Mouse (Mus musculus) neural tube, embryonic 14.5 days (tissue): ENCODE measurements around the gene Hs3st4. TPM values are rescaled to one million over a fixed set of nuclear protein-coding genes. Genes with fewer than 3 reads are reported as not detected.

Source experiments
- ATAC-seq: fragments of 200-750 bp; cut with Nextera tagmentation; 2 replicates; pipeline ENCODE4 v1.8.0; 2017; ENCODE audit warnings: low read depth, mild to moderate bottlenecking, moderate TSS enrichment, moderate library complexity
- H3K27ac ChIP-seq: fragments of 300-500 bp; sonication (generic); 2 replicates; pipeline ENCODE4 v1.5.1; 2014; ENCODE audit warnings: low read depth, mild to moderate bottlenecking, control low read depth, low read length, moderate library complexity, mixed read lengths
- H3K27me3 ChIP-seq: fragments of 300-500 bp; sonication (generic); 2 replicates; pipeline ENCODE4 v1.6.1; 2014; ENCODE audit warnings: low read length; ENCODE audit not compliant: control insufficient read depth, insufficient read depth
- H3K36me3 ChIP-seq: fragments of 300-500 bp; sonication (generic); 2 replicates; pipeline ENCODE4 v1.6.1; 2014; ENCODE audit warnings: low read length, mixed read lengths; ENCODE audit not compliant: control insufficient read depth, insufficient read depth
- H3K4me1 ChIP-seq: fragments of 300-500 bp; sonication (generic); 2 replicates; pipeline ENCODE4 v1.6.1; 2014; ENCODE audit warnings: low read length; ENCODE audit not compliant: control insufficient read depth, insufficient read depth
- H3K4me2 ChIP-seq: fragments of 300-500 bp; sonication (generic); 2 replicates; pipeline ENCODE4 v1.6.1; 2014; ENCODE audit warnings: mild to moderate bottlenecking, low read depth, low read length, control low read depth
- H3K4me3 ChIP-seq: fragments of 300-500 bp; sonication (generic); 2 replicates; pipeline ENCODE4 v1.5.1; 2014; ENCODE audit warnings: low read depth, low read length, control low read depth, mixed read lengths
- H3K9ac ChIP-seq: fragments of 300-500 bp; sonication (generic); replicated peaks from 2 replicates; pipeline ENCODE4 v1.6.1; 2014; ENCODE audit warnings: low read depth, mild to moderate bottlenecking, control low read depth, low read length, mixed read lengths
- H3K9me3 ChIP-seq: fragments of 300-500 bp; sonication (generic); 2 replicates; pipeline ENCODE4 v1.6.1; 2016; ENCODE audit warnings: low read length; ENCODE audit not compliant: control insufficient read depth
- WGBS: fragments of 180-500 bp; shearing (Covaris S2); extraction: QIAGEN DNeasy Blood & Tissue Kit; methylation state at CpG from one replicate; pipeline ENCODE4 v1.1.7; 2014; 5-methylcytosine and 5-hydroxymethylcytosine counted together
- polyA plus RNA-seq: library from polyadenylated mRNA; unstranded; fragments of >200 nt; fragmentation: Nextera tagmentation; extraction: Ambion mirVana; gene quantifications from 2 replicates; pipeline ENCODE4 v1.2.1, GENCODE M21; 2014

The Hs3st4 gene
- polyA plus RNA-seq, 1 experiment from 2014 or later: 11.0 TPM

GRCm38 (mm10) chr7:124168796-124169195 lies 186.1 kb downstream of the Hs3st4 start:
- no peak overlapping the region for H3K27ac ChIP-seq
- no peaks in the 10 kb centered on the region for H3K4me1 ChIP-seq
- no peak overlapping the region for H3K4me3 ChIP-seq
- no peak overlapping the region for H3K4me2 ChIP-seq
- WGBS: 94% methylated on average over 2 of the region's 2 CpGs
- no peaks in the 10 kb centered on the region for H3K9me3 ChIP-seq
- no peak for ATAC-seq
- no peaks in the 10 kb centered on the region for H3K27me3 ChIP-seq
- no peak overlapping the region for H3K9ac ChIP-seq
- H3K36me3 ChIP-seq: no peaks in the 10 kb centered on the region

DNA sequence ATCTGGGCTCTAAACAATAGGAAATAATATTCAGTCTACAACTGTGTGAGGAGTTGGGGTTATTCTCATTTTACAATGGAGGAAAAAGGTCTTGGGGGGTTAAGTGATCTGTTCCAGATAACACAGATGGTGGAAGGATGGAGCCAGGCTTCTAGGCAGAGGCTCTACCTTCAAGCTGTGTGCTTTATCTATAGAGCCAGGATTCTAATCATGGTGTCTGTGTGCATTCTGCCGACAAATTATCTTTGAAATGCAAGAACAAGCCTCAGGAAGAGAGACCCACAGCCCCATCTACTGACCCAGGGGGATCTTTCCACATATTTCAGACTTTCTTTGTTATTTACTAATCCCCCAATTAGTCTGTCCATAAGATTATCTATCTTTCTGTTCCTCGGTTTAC lies 187.3 kb downstream of the Hs3st4 start:
- H3K4me1 ChIP-seq: no peaks in the 10 kb centered on the region
- WGBS: 87% methylated on average over 2 of the region's 2 CpGs
- ATAC-seq: no peak
- H3K9ac ChIP-seq: no peak overlapping the region
- no peak overlapping the region for H3K27ac ChIP-seq
- no peaks in the 10 kb centered on the region for H3K36me3 ChIP-seq
- no peaks in the 10 kb centered on the region for H3K9me3 ChIP-seq
- no peak overlapping the region for H3K4me3 ChIP-seq
- no peak overlapping the region for H3K4me2 ChIP-seq
- no peaks in the 10 kb centered on the region for H3K27me3 ChIP-seq

- H3K27me3 ChIP-seq: no peaks in the 10 kb centered on the region
- no peak overlapping the region for H3K4me3 ChIP-seq
- no peak overlapping the region for H3K27ac ChIP-seq
Measured at GRCm38 (mm10) chr7:124171992-124172391, 189.3 kb downstream of the Hs3st4 start.

GRCm38 (mm10) chr7:124180926-124181325 lies 198.3 kb downstream of the Hs3st4 start:
- Histone ChIP-seq H3K36me3 (no peaks in the 10 kb centered on the region), H3K27ac (no peak overlapping the region), H3K4me1 (no peaks in the 10 kb centered on the region), H3K9ac (no peak overlapping the region), H3K4me3 (no peak overlapping the region), H3K27me3 (no peaks in the 10 kb centered on the region), H3K9me3 (no peaks in the 10 kb centered on the region), H3K4me2 (no peak overlapping the region)
- WGBS: 95% methylated on average over 3 of the region's 3 CpGs
- no peak for ATAC-seq

More at GRCm38 (mm10) chr7:124171992-124172391, 189.3 kb downstream of the Hs3st4 start:
- Histone ChIP-seq H3K9me3 (no peaks in the 10 kb centered on the region), H3K4me1 (no peaks in the 10 kb centered on the region), H3K4me2 (no peak overlapping the region), H3K9ac (no peak overlapping the region), H3K36me3 (no peaks in the 10 kb centered on the region)
- ATAC-seq: no peak

DNA sequence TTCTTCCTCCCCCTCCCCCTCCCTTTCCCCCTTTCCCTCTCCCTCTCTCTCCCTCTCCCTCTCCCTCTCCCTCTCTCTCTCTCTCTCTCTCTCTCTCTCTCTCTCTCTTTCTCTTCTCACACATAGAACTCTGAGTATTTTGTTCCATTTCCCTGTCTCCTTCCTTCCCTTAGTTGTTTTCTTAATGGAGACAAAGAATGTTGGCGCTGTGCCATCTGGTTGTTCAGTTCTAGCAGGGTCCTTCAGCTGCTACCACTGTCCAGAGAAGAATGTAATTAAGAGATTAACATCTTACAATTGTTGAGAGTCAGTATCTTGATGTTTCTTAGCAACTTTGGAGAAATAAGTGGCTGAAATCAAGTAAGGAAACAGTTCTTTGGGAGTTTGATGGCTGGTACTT lies 202.0 kb downstream of the Hs3st4 start:
- H3K36me3 ChIP-seq: no peaks in the 10 kb centered on the region
- H3K4me1 ChIP-seq: no peaks in the 10 kb centered on the region
- H3K27ac ChIP-seq: no peak overlapping the region
- H3K4me3 ChIP-seq: no peak overlapping the region
- H3K27me3 ChIP-seq: no peaks in the 10 kb centered on the region
- H3K9me3 ChIP-seq: no peaks in the 10 kb centered on the region
- H3K4me2 ChIP-seq: no peak overlapping the region
- no peak overlapping the region for H3K9ac ChIP-seq
- no peak for ATAC-seq
- 72% methylated on average over 1 of the region's 1 CpGs for WGBS

GRCm38 (mm10) chr7:124198811-124199570 lies 216.3 kb downstream of the Hs3st4 start:
- H3K36me3 ChIP-seq: no peaks in the 10 kb centered on the region
- 76% methylated on average over 6 of the region's 6 CpGs for WGBS

GRCm38 (mm10) chr7:124216921-124217320 lies 234.3 kb downstream of the Hs3st4 start:
- Histone ChIP-seq H3K9ac (no peak overlapping the region), H3K27ac (no peak overlapping the region), H3K27me3 (no peaks in the 10 kb centered on the region), H3K36me3 (no peaks in the 10 kb centered on the region), H3K4me1 (peaks cover 9% of the 10 kb centered on the region; the same call in 1 of the 2 replicates), H3K4me3 (no peak overlapping the region), H3K9me3 (no peaks in the 10 kb centered on the region), H3K4me2 (no peak overlapping the region)
- ATAC-seq: no peak
- WGBS: 76% methylated on average over 1 of the region's 1 CpGs

More at GRCm38 (mm10) chr7:124198811-124199570, 216.3 kb downstream of the Hs3st4 start:
- Histone ChIP-seq H3K4me2 (no peak overlapping the region), H3K4me3 (no peak overlapping the region), H3K9me3 (no peaks in the 10 kb centered on the region), H3K27ac (no peak overlapping the region), H3K27me3 (no peaks in the 10 kb centered on the region), H3K9ac (no peak overlapping the region), H3K4me1 (no peaks in the 10 kb centered on the region)
- no peak for ATAC-seq

DNA sequence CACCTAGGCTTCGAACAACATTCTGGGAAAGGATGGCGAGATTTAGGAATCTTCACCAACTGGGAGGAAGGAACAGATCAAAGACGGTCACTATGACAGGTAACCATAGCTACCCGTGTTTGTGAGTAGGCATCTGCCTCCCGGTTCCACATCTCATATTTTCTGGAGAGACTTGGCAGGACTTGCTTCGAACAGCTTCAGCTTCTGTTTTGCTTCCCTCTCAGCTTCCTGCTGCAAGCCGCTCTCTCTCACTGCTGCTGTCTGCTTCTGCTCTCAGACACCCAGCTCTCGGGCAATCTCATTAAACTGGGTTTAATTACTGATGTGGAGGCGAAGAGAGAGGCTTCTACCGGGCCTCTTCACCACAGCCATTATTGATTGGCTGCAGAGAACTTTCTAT lies 237.9 kb downstream of the Hs3st4 start:
- Histone ChIP-seq H3K36me3 (no peaks in the 10 kb centered on the region), H3K9ac (no peak overlapping the region), H3K4me2 (no peak overlapping the region), H3K27ac (no peak overlapping the region), H3K27me3 (no peaks in the 10 kb centered on the region), H3K4me3 (no peak overlapping the region), H3K9me3 (no peaks in the 10 kb centered on the region), H3K4me1 (peaks cover 9% of the 10 kb centered on the region; the same call in 1 of the 2 replicates)
- ATAC-seq: no peak
- 58% methylated on average over 10 of the region's 10 CpGs for WGBS

DNA sequence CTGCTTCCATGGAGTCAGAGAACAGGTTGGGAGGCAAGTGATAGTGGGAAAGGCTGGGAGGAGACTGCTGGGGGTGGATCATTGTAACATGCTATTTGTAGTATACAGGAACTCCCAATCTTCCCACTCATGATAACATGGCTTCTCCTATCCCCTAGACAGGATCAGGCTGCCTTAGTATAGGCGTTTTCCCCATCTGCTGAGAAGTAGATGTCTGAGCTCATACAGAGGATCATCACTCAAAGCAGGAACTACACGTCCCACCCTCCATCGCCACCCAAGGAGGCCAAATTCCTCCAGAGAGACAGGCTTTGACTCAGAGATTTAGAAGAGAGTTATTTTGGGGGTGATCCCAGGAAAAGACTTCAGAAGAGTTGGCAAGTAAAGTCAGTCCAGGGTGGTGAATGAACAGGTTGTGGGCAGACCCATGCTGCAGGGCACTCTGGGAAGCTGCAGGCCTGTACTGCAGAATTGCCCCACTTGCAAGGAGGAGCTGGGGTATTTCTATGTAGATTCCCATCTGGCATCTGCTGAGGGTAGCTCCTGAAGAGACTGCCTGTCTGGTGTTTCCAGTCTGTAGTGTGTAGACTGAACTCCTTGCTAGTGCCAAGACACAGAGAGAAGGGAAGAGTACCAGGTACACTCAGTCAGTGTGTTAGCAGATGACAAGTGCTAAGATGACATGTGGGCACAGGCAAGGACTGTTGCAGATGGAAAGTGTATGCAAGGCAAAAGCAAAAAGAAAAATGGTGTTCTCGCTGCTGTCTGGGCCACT lies 255.4 kb downstream of the Hs3st4 start:
- Histone ChIP-seq H3K36me3 (no peaks in the 10 kb centered on the region), H3K9me3 (no peaks in the 10 kb centered on the region), H3K4me3 (no peak overlapping the region), H3K9ac (no peak overlapping the region), H3K27me3 (no peaks in the 10 kb centered on the region), H3K4me1 (peaks cover 15% of the 10 kb centered on the region; the same call in 1 of the 2 replicates), H3K4me2 (no peak overlapping the region), H3K27ac (no peak overlapping the region)
- WGBS: 88% methylated on average over 4 of the region's 4 CpGs
- ATAC-seq: no peak
